Mouse (Mus musculus) hindbrain, embryonic 10.5 days (tissue): ENCODE measurements at regions not wholly inside any gene's neighbourhood (a gene's known extent, or its start where the extent isn't known, plus 50 kb on each side); places are given as distances from the start of the nearest gene placed in this dataset.

ENCODE experiments used
- DNase-seq: peaks from one replicate; pipeline ENCODE4 v3.0.0-alpha.2; 2017; ENCODE audit warnings: low spot score
- H3K27ac ChIP-seq: fragments of 300-500 bp; sonication (generic); 2 replicates; pipeline ENCODE4 v1.5.1; 2016; ENCODE audit warnings: mild to moderate bottlenecking, moderate library complexity
- H3K27me3 ChIP-seq: fragments of 300-500 bp; sonication (generic); 2 replicates; pipeline ENCODE4 v1.6.1; 2016; ENCODE audit warnings: mild to moderate bottlenecking; ENCODE audit not compliant: poor library complexity, insufficient read depth, severe bottlenecking
- H3K36me3 ChIP-seq: fragments of 300-500 bp; sonication (generic); 2 replicates; pipeline ENCODE4 v1.6.1; 2016; ENCODE audit warnings: mild to moderate bottlenecking, moderate library complexity
- H3K4me1 ChIP-seq: fragments of 300-500 bp; sonication (generic); replicated peaks from 2 replicates; pipeline ENCODE4 v1.6.1; 2016; ENCODE audit warnings: mild to moderate bottlenecking
- H3K4me3 ChIP-seq: fragments of 300-500 bp; sonication (generic); 2 replicates; pipeline ENCODE4 v1.5.1; 2016; ENCODE audit warnings: mild to moderate bottlenecking, moderate library complexity
- H3K9me3 ChIP-seq: fragments of 300-500 bp; sonication (generic); 2 replicates; pipeline ENCODE4 v1.6.1; 2016; ENCODE audit warnings: mild to moderate bottlenecking, moderate library complexity
- WGBS: fragments of 180-500 bp; shearing (Covaris S2); methylation state at CpG from one replicate; pipeline ENCODE4 v1.1.7; 2016; 5-methylcytosine and 5-hydroxymethylcytosine counted together

DNA sequence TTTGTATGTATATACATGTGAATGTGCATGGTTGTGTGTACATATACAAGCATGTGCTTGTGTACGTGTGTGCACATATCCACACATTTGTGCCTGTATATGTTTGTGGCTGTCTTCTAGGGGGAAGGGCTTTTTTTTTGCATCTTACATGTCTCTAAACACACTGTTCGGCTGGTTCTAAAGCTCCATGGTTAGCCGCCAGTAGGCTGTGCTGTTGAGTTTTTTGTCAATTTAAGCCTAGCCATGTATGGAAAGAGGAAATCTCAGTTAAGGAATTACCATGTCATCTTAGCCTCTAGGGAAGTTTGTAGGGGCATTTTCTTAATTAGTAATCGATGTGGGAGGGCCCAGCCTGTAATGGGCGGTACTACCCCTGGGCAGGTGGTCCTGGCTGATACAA lies 411.5 kb upstream of the Kcnab2 start:
- Histone ChIP-seq H3K9me3 (peaks cover 12% of the 10 kb centered on the region; the same call in 1 of the 2 replicates), H3K4me1 (peaks cover 16% of the 10 kb centered on the region; the same call in 1 of the 2 replicates), H3K27me3 (no peaks in the 10 kb centered on the region), H3K4me3 (no peak overlapping the region), H3K36me3 (no peaks in the 10 kb centered on the region), H3K27ac (no peak overlapping the region)
- no peak for DNase-seq
- 81% methylated on average over 5 of the region's 5 CpGs for WGBS

DNA sequence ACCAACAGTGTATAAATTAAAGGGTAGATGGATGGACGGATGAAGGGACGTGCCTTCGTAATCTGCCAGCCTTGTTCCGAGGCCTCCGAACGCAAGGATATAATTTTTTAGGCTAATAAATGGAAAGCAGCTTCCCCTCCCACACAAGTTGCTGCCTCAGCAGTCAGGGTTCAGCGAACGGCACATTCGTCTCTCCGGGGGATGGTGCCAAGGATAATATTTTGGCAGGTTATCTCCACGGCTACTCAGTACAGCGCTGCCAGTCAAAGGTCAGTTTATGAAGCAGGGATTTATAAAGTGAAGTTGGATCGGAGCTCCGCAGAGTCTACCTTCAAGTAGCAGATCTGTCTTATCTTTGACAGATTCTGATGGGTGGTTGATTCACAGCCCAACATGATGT lies 410.6 kb upstream of the Kcnab2 start:
- Histone ChIP-seq H3K36me3 (no peaks in the 10 kb centered on the region), H3K9me3 (peaks cover 12% of the 10 kb centered on the region; the same call in 1 of the 2 replicates), H3K4me1 (peaks cover 16% of the 10 kb centered on the region; the same call in 1 of the 2 replicates), H3K27me3 (no peaks in the 10 kb centered on the region), H3K27ac (no peak overlapping the region), H3K4me3 (no peak overlapping the region)
- WGBS: 68% methylated on average over 14 of the region's 14 CpGs
- no peak for DNase-seq

DNA sequence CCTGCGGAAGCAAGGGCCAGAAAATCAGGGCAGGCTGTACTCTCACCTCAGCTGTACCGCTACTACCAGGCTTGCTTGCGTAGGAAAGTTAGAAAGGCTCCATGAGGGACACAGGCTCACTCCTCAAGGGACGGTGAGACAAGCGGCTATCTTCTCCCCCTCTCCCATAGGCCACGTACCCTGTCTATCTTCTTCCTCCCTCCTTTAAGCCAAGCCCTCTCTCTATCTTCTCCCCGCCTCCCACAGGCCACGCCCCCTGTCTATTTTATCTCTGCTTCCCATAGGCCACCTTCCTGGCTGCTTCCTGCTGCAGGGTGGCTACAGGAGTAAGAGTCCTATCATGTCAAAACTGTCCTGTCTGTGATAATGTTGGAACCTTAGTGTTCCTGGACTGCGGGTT lies 409.1 kb upstream of the Kcnab2 start:
- peaks cover 9% of the 10 kb centered on the region; the same call in 1 of the 2 replicates for H3K9me3 ChIP-seq
- peaks cover 16% of the 10 kb centered on the region; the same call in 1 of the 2 replicates for H3K4me1 ChIP-seq
- no peaks in the 10 kb centered on the region for H3K36me3 ChIP-seq
- no peak for DNase-seq
- no peaks in the 10 kb centered on the region for H3K27me3 ChIP-seq
- H3K4me3 ChIP-seq: no peak overlapping the region
- WGBS: 75% methylated on average over 9 of the region's 9 CpGs
- peak overlapping the region; percentile 13; the same call in 1 of the 2 replicates for H3K27ac ChIP-seq

DNA sequence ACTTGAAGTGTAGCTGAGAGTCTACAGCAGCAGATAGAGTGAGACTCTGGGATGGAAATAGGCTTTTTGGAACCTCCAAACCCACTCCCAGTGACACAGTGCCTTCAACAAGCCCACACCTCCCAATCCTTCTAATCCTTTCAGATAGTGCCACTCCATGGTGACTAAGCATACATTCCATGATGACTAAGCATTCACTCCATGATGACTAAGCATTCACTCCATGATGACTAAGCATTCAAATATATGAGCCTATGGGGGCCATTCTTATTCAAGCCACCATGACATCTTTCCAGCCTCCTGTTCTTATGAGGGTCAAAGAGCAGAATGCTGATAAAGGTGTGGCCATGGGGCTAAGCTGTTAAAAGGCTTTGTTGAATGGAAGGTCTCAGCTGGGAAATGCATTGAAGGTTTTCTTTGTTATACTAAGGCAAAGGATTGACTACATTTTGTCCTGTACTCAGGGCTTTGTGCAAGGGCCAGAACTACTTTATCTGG lies 403.8 kb upstream of the Kcnab2 start:
- DNase-seq: no peak
- H3K36me3 ChIP-seq: no peaks in the 10 kb centered on the region

DNA sequence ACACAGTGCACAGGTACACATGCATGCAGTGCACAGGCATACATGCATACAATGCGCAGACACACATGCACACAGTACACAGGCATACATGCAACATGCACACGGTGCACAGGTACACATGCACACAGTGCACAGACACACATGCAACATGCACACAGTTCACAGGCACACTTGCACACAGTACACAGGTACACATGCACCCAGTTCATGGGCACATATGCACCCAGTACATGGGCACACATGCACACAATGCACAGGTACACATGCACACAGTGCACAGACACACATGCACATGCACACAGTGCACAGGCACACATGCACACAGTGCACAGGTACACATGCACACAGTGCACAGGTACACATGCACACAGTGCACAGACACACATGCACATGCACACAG lies 402.7 kb upstream of the Kcnab2 start:
- Histone ChIP-seq H3K27ac (no peak overlapping the region; the same call in 1 of the 2 replicates), H3K27me3 (no peaks in the 10 kb centered on the region), H3K4me1 (peaks cover 18% of the 10 kb centered on the region; the same call in 1 of the 2 replicates), H3K4me3 (no peak overlapping the region), H3K36me3 (no peaks in the 10 kb centered on the region), H3K9me3 (peaks cover 8% of the 10 kb centered on the region; the same call in 1 of the 2 replicates)
- 99% methylated on average over 2 of the region's 2 CpGs for WGBS
- DNase-seq: no peak

More for the DNA sequence above, 403.8 kb upstream of the Kcnab2 start:
- no peak overlapping the region for H3K4me3 ChIP-seq
- H3K27me3 ChIP-seq: no peaks in the 10 kb centered on the region
- peaks cover 18% of the 10 kb centered on the region; the same call in 1 of the 2 replicates for H3K4me1 ChIP-seq
- peaks cover 8% of the 10 kb centered on the region; the same call in 1 of the 2 replicates for H3K9me3 ChIP-seq
- H3K27ac ChIP-seq: no peak overlapping the region

DNA sequence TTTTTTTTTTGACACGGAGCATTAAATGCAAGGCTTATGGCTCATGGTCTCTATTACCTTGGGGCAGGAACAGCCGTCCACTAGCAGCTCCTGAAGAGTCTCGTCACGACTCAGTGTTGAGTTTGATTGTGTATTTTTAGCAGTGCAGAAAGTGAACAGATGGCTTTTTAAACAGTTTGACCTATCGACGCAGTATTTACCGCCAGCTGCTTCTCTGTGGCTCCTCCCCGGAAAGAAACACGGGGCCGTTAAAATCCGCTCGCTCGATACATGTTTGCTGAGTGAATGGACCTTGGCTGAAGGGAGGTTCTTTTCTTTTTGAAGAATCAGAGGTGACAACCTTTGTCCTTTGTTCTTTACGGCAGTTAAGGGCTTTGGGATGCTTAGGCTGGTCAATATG lies 401.3 kb upstream of the Kcnab2 start:
- no peaks in the 10 kb centered on the region for H3K27me3 ChIP-seq
- WGBS: 63% methylated on average over 14 of the region's 14 CpGs
- H3K27ac ChIP-seq: peak overlapping the region; percentile 72
- peaks cover 8% of the 10 kb centered on the region; the same call in 1 of the 2 replicates for H3K9me3 ChIP-seq
- no peak overlapping the region for H3K4me3 ChIP-seq
- no peaks in the 10 kb centered on the region for H3K36me3 ChIP-seq
- DNase-seq: peak; percentile 25
- H3K4me1 ChIP-seq: peaks cover 18% of the 10 kb centered on the region; the same call in 1 of the 2 replicates

DNA sequence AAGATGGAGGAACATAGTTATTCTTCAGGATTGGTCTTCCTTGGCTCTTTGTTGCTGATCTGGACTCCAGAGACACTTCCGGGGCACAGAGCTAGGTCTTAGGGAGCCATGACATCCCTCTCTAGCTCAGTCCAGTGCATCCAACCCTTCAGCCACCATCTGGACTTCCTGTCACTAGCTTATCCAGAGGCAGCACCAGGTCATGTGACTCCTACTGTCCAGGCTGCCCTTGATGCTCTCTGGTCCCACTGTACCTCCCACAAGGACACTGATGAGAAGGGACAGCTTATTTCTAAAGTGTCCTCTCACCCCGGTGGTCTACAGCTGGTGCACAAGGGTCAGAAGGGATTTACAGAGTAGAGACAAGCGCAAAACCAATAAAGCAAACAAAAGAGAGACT lies 400.7 kb upstream of the Kcnab2 start:
- Histone ChIP-seq H3K9me3 (peaks cover 8% of the 10 kb centered on the region; the same call in 1 of the 2 replicates), H3K4me1 (peaks cover 18% of the 10 kb centered on the region; the same call in 1 of the 2 replicates), H3K36me3 (no peaks in the 10 kb centered on the region), H3K27ac (peak overlapping the region; percentile 72), H3K4me3 (no peak overlapping the region), H3K27me3 (no peaks in the 10 kb centered on the region)
- peak; percentile 22 for DNase-seq
- WGBS: 75% methylated on average over 3 of the region's 3 CpGs

DNA sequence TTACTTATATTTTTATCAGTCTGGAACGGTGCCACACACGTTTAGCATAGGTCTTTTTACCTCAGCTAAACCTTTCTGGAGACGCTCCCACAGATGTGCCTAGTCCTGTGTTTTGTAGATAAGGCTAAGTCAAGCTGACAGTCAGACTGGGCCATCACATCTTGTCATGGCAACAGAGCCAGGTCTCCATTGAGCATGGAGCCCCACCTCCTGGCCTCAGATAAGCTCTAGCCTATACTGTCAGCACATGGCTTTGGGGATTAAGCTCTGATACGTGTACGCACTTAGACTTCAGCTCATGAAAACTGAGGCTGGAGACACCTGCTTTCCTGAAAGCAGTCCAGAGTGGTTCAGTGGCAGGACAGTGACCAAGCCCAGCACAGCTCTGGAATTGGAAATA lies 392.4 kb upstream of the Kcnab2 start:
- Histone ChIP-seq H3K27me3 (no peaks in the 10 kb centered on the region), H3K9me3 (no peaks in the 10 kb centered on the region), H3K4me1 (peaks cover 13% of the 10 kb centered on the region), H3K27ac (no peak overlapping the region), H3K4me3 (no peak overlapping the region), H3K36me3 (no peaks in the 10 kb centered on the region)
- WGBS: 89% methylated on average over 5 of the region's 5 CpGs
- DNase-seq: no peak

DNA sequence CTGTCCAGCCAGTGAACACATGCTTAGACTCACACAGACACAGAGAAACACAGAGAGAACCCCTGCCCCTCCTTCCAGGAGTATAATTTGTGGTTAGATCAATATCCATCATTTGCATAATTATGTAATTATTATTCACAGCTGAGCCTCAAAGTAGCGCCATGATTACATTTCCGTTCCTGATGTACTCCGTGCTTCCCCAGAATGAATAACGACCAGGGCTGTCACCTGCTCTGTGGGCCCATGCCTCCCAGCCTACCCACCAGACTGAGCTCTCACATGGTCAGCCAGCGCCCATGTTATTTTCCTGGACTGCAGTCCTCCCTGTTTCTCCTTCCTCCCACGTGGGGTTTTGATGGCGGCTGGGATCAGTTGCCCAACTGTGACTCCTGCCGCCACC lies 388.2 kb upstream of the Kcnab2 start:
- no peak overlapping the region for H3K27ac ChIP-seq
- 90% methylated on average over 8 of the region's 8 CpGs for WGBS
- no peaks in the 10 kb centered on the region for H3K27me3 ChIP-seq
- H3K4me3 ChIP-seq: no peak overlapping the region
- H3K4me1 ChIP-seq: peaks cover 2% of the 10 kb centered on the region; the same call in 1 of the 2 replicates
- no peaks in the 10 kb centered on the region for H3K36me3 ChIP-seq
- H3K9me3 ChIP-seq: no peaks in the 10 kb centered on the region
- DNase-seq: no peak

DNA sequence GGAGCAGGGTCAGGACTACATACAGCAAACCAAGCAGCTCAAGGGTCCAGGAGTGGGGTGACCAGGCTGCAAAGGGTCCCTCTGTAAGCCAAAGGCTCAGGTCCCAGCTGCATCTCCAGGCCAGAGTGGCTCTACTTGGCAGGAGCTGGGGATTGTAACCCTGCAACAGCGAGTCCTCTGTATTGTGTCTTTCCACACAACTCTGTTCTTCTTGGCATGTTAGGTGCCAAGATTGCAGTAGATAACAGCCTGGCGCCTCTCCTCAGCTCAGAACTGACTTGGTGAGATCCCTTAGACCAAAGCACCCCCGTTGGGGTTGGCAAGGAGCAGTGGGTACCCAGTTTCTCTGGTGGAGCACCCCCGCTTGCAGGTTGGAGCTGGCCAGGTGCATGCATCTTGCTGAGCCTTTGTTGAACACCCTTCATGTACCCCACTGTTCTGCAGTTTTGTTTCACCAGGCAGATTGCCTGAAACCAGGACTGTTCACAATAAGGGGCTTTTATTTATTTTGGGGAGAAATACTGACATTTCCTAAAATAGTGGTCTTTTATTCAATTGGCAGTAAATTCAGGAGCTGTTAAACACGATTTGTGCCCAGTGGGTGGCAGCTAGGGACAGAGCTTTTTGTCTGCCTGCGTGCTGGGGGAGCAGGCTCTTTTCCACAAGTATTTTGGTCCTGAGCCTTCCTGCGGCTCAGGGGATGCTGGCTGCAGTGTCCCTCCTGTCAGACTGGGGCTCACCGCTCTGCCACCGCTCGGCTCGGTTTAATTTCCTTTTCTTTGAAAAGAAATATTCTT lies 385.3 kb upstream of the Kcnab2 start:
- 46% methylated on average over 11 of the region's 11 CpGs for WGBS
- DNase-seq: no peak

DNA sequence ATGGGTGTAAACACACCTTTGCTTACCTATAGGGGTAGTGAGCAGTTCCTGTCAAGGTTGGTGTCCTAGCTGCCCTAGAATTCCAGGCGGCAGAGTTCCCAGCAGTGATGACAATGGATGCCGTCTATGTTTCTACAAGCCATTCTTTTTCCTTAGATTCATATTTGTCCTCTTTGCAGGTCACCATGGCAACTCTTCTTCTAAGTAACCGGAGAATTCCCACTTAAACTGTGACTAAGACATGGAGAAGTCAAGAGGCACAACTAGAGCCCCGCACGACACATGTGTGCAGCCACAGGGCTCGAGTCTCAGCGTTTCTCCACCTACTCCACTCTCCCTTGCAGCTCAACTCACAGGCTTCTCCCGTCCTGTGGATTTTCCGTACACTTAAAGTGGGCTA lies 381.5 kb upstream of the Kcnab2 start:
- no peaks in the 10 kb centered on the region for H3K9me3 ChIP-seq
- H3K27me3 ChIP-seq: no peaks in the 10 kb centered on the region
- DNase-seq: no peak
- H3K36me3 ChIP-seq: no peaks in the 10 kb centered on the region
- no peak overlapping the region for H3K27ac ChIP-seq
- 79% methylated on average over 9 of the region's 9 CpGs for WGBS
- H3K4me3 ChIP-seq: no peak overlapping the region
- peaks cover 2% of the 10 kb centered on the region; the same call in 1 of the 2 replicates for H3K4me1 ChIP-seq

More for the DNA sequence above, 385.3 kb upstream of the Kcnab2 start:
- Histone ChIP-seq H3K4me1 (peaks cover 3% of the 10 kb centered on the region; the same call in 1 of the 2 replicates), H3K27ac (peak overlapping the region; percentile 45), H3K36me3 (no peaks in the 10 kb centered on the region), H3K27me3 (no peaks in the 10 kb centered on the region), H3K4me3 (no peak overlapping the region), H3K9me3 (no peaks in the 10 kb centered on the region)

DNA sequence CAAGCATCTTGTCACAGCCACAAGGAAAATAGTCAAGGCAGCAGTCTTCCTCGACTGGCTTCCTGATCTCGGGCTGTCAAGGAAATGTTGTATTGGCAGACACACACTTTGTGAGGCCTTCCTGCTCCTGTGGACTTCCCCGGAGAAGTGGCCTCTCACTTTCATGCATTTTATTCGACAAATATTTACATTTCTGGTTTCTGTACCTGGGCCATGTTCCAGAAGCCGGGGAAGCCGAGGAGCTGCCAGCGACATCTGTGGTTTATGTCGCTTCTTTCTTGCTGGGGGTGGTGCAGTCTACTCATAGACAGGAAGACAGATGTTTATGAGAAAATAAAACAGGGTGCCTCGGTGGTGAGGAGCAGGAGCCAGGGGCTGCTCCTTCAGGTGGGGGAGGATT lies 372.5 kb upstream of the Kcnab2 start:
- WGBS: 91% methylated on average over 9 of the region's 9 CpGs
- Histone ChIP-seq H3K27ac (no peak overlapping the region), H3K27me3 (no peaks in the 10 kb centered on the region), H3K4me1 (no peaks in the 10 kb centered on the region), H3K36me3 (no peaks in the 10 kb centered on the region), H3K9me3 (no peaks in the 10 kb centered on the region), H3K4me3 (no peak overlapping the region)
- no peak for DNase-seq

DNA sequence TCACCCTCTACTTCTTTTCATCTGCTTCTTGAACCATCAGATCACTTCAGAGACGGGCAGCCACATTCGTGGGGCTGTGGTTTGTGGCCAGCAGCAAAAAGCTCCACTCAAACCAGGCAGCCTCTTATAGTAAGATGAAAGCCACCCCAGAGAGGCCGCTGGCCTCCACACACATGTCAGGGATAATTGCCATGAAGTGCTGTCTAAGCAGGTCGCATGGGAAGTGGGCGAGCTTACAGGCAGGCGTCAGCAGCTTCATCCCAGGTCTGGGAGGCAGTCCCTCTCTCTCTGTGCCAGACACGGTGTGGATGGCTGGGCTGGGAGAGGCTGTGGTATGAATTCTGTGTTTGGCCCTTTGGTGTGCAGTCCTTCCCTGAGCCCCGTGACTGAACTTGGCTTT lies 358.4 kb upstream of the Kcnab2 start:
- H3K4me1 ChIP-seq: peaks cover 45% of the 10 kb centered on the region
- H3K36me3 ChIP-seq: no peaks in the 10 kb centered on the region
- peaks cover 25% of the 10 kb centered on the region for H3K27me3 ChIP-seq
- H3K4me3 ChIP-seq: no peak overlapping the region
- peak overlapping the region; percentile 46; the same call in 1 of the 2 replicates for H3K27ac ChIP-seq
- WGBS: 64% methylated on average over 8 of the region's 8 CpGs
- DNase-seq: no peak
- H3K9me3 ChIP-seq: peaks cover 3% of the 10 kb centered on the region; the same call in 1 of the 2 replicates
